Comparison of ENCODE assay signal across 12 mouse cellular contexts in the genomic region with DNA sequence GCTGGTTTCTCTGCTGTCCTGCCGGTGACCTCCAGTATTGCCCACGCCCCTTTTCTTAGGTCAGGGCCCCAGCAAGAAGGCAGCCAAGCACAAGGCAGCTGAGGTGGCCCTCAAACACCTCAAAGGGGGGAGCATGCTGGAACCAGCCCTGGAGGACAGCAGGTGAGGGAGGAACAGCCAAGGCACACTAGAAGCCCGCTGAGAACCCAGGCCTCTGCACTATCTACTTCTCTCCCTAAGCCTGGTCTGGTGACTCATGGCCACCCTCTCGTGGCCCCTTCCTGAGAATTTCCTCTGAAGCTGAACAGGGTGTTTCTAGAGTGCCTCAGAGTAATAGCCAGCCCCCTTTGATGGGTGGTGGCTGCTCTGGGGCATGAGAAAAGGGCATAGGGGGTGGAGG. TPM values are rescaled to one million over a fixed set of nuclear protein-coding genes. Genes with fewer than 3 reads are reported as not detected.
DNase-seq lines count a peak whose midpoint lies in the region; ATAC-seq lines count a peak whose summit lies in the region.
"Had no signal": no experiment of that assay in that cellular context is flagged by ENCODE, and none has a peak within 500 bp of the region (broad histone marks: within the 10 kb centered on the region; RNA-seq: fewer than 3 reads in every experiment).

No protein-coding gene starts in this region.

- H3K9me3 ChIP-seq in hindbrain, embryonic 13.5 days, result no peaks in the 10 kb centered on the region
- H3K9me3 ChIP-seq in hindbrain, embryonic 12.5 days (replicated peaks), result no peaks in the 10 kb centered on the region
- no peaks in the 10 kb centered on the region for H3K9me3 ChIP-seq in liver, embryonic 12.5 days (replicated peaks)
- H3K9me3 ChIP-seq: midbrain, embryonic 12.5 days had no signal

- 0 out of 2 replicates have a peak overlapping the region, but pooled peaks have one; percentile 75 for H3K4me2 ChIP-seq in hindbrain, embryonic 13.5 days
- no peak overlapping the region for H3K4me2 ChIP-seq in hindbrain, embryonic 12.5 days (replicated peaks)
- H3K4me2 ChIP-seq in liver, embryonic 12.5 days, result peak overlapping the region; percentile 99

- peak; percentile 51 to 56 for DNase-seq in cerebellum, adult 18-20 months
- no peak for DNase-seq in cerebellum, postnatal 10 days
- peak; percentile 75 for DNase-seq in MN1 (ENCODE audit: low spot score)
- no peak for DNase-seq in right cerebral cortex, adult 18-20 months
- no peak for DNase-seq in right cerebral cortex, adult 2 months (ENCODE audit: low spot score in 2 of 2)
- DNase-seq: B cell, adult 2 months had no signal

- H3K4me3 ChIP-seq in hindbrain, embryonic 13.5 days, result no peak overlapping the region
- no peak overlapping the region for H3K4me3 ChIP-seq in hindbrain, embryonic 12.5 days
- no peak overlapping the region for H3K4me3 ChIP-seq in liver, embryonic 12.5 days
- H3K4me3 ChIP-seq: midbrain, embryonic 12.5 days had no signal

- 87% methylated on average over 4 of the region's 4 CpGs for WGBS in hindbrain, embryonic 13.5 days
- 92% methylated on average over 4 of the region's 4 CpGs for WGBS in hindbrain, embryonic 12.5 days
- WGBS in liver, embryonic 12.5 days (ENCODE audit: insufficient replicate concordance), result 35% methylated on average over 4 of the region's 4 CpGs

- no peaks in the 10 kb centered on the region for H3K27me3 ChIP-seq in hindbrain, embryonic 13.5 days
- no peaks in the 10 kb centered on the region for H3K27me3 ChIP-seq in hindbrain, embryonic 12.5 days
- peaks cover 9% of the 10 kb centered on the region; the same call in 1 of the 2 replicates for H3K27me3 ChIP-seq in liver, embryonic 12.5 days (replicated peaks)
- H3K27me3 ChIP-seq: midbrain, embryonic 12.5 days had no signal

- ATAC-seq in hindbrain, embryonic 13.5 days (ENCODE audit: low FRiP score), result no peak
- no peak for ATAC-seq in hindbrain, embryonic 12.5 days (ENCODE audit: low FRiP score)
- no peak for ATAC-seq in liver, embryonic 12.5 days

- peaks cover 36% of the 10 kb centered on the region for H3K36me3 ChIP-seq in hindbrain, embryonic 13.5 days
- H3K36me3 ChIP-seq in hindbrain, embryonic 12.5 days, result peaks cover 27% of the 10 kb centered on the region
- peaks cover 40% of the 10 kb centered on the region for H3K36me3 ChIP-seq in liver, embryonic 12.5 days

- no peak overlapping the region for H3K27ac ChIP-seq in hindbrain, embryonic 13.5 days
- no peak overlapping the region for H3K27ac ChIP-seq in hindbrain, embryonic 12.5 days
- peak overlapping the region; percentile 97 for H3K27ac ChIP-seq in liver, embryonic 12.5 days
- H3K27ac ChIP-seq: midbrain, embryonic 12.5 days had no signal

- peaks cover 39% of the 10 kb centered on the region for H3K4me1 ChIP-seq in hindbrain, embryonic 13.5 days (replicated peaks)
- H3K4me1 ChIP-seq in hindbrain, embryonic 12.5 days, result peaks cover 26% of the 10 kb centered on the region
- peaks cover 48% of the 10 kb centered on the region for H3K4me1 ChIP-seq in liver, embryonic 12.5 days

- H3K9ac ChIP-seq in hindbrain, embryonic 13.5 days, result 0 out of 2 replicates have a peak overlapping the region, but pooled peaks have one; percentile 86
- no peak overlapping the region for H3K9ac ChIP-seq in hindbrain, embryonic 12.5 days
- peak overlapping the region; percentile 89 for H3K9ac ChIP-seq in liver, embryonic 12.5 days
- H3K9ac ChIP-seq: midbrain, embryonic 12.5 days had no signal

RNA-seq across cellular contexts. Expression of gene Tarbp2, which starts 2.4 kb away (rescaled TPM):
- 94.5 and 94.6 TPM in 2 replicates for polyA plus RNA-seq in hindbrain, embryonic 13.5 days (2015; fragmentation: Nextera tagmentation; extraction: Ambion mirVana)
- 93.0 and 94.0 TPM in 2 replicates for polyA plus RNA-seq in hindbrain, embryonic 12.5 days (2016; fragmentation: Nextera tagmentation; extraction: Ambion mirVana)
- 63.5 and 66.7 TPM in 2 replicates for polyA plus RNA-seq in liver, embryonic 12.5 days (2016; fragmentation: Nextera tagmentation; extraction: Ambion mirVana)

RNA-seq across cellular contexts. Expression of gene Map3k12, which starts 3.6 kb away (rescaled TPM):
- 48.9 and 49.6 TPM in 2 replicates for polyA plus RNA-seq in hindbrain, embryonic 13.5 days (2015; fragmentation: Nextera tagmentation; extraction: Ambion mirVana)
- polyA plus RNA-seq in hindbrain, embryonic 12.5 days (2016; fragmentation: Nextera tagmentation; extraction: Ambion mirVana), result 45.5 and 46.0 TPM in 2 replicates
- polyA plus RNA-seq in liver, embryonic 12.5 days (2016; fragmentation: Nextera tagmentation; extraction: Ambion mirVana), result 4.2 and 4.5 TPM in 2 replicates

RNA-seq across cellular contexts. Expression of gene Npff, which starts 4.3 kb away (rescaled TPM):
- 6.1 and 7.1 TPM in 2 replicates for polyA plus RNA-seq in hindbrain, embryonic 13.5 days (2015; fragmentation: Nextera tagmentation; extraction: Ambion mirVana)
- polyA plus RNA-seq in hindbrain, embryonic 12.5 days (2016; fragmentation: Nextera tagmentation; extraction: Ambion mirVana), result 3.6 and 4.3 TPM in 2 replicates
- 1.0 TPM in 2 replicates for polyA plus RNA-seq in liver, embryonic 12.5 days (2016; fragmentation: Nextera tagmentation; extraction: Ambion mirVana)

RNA-seq across cellular contexts. Expression of gene Gm10337, which starts 16.9 kb away (rescaled TPM):
- polyA plus RNA-seq in hindbrain, embryonic 13.5 days (2015; fragmentation: Nextera tagmentation; extraction: Ambion mirVana), result 6.3 and 17.2 TPM in 2 replicates
- polyA plus RNA-seq in hindbrain, embryonic 12.5 days (2016; fragmentation: Nextera tagmentation; extraction: Ambion mirVana), result 4.3 and 6.6 TPM in 2 replicates
- polyA plus RNA-seq in liver, embryonic 12.5 days (2016; fragmentation: Nextera tagmentation; extraction: Ambion mirVana), result not detected in 2 replicates
- polyA plus RNA-seq: gonadal fat pad, adult 2 months; limb, embryonic 14.5 days had no signal

RNA-seq across cellular contexts. Expression of gene Pcbp2, which starts 50.1 kb away (rescaled TPM):
- polyA plus RNA-seq in hindbrain, embryonic 13.5 days (2015; fragmentation: Nextera tagmentation; extraction: Ambion mirVana), result 148 and 150 TPM in 2 replicates
- 153 and 161 TPM in 2 replicates for polyA plus RNA-seq in hindbrain, embryonic 12.5 days (2016; fragmentation: Nextera tagmentation; extraction: Ambion mirVana)
- polyA plus RNA-seq in liver, embryonic 12.5 days (2016; fragmentation: Nextera tagmentation; extraction: Ambion mirVana), result 101 and 104 TPM in 2 replicates

Comparison
In these comparisons a context has a peak if more than half of its experiments do, and no peak if none do; other contexts are left out.
1. DNase-seq: peak in cerebellum, adult 18-20 months (2 of 2) and MN1 (single experiment); none in cerebellum, postnatal 10 days (0 of 2), right cerebral cortex, adult 18-20 months (single experiment) and right cerebral cortex, adult 2 months (0 of 2).